Mouse (Mus musculus) thymus, postnatal 36 days (tissue): ENCODE measurements at regions not wholly inside any gene's neighbourhood (a gene's known extent, or its start where the extent isn't known, plus 50 kb on each side); places are given as distances from the start of the nearest gene placed in this dataset.

Experiments used
- DNase-seq, 2 experiments: peaks; one replicate each; pipeline ENCODE4 v3.0.0; 2022; ENCODE audit warnings: mixed read lengths in 2 of 2

GRCm38 (mm10) chr1:183754500-183754899 is 258.6 kb upstream of the Dusp10 start:
- no peak for DNase-seq

- DNase-seq, result no peak
Measured at GRCm38 (mm10) chr1:183756716-183757115, 256.4 kb upstream of the Dusp10 start.

DNA sequence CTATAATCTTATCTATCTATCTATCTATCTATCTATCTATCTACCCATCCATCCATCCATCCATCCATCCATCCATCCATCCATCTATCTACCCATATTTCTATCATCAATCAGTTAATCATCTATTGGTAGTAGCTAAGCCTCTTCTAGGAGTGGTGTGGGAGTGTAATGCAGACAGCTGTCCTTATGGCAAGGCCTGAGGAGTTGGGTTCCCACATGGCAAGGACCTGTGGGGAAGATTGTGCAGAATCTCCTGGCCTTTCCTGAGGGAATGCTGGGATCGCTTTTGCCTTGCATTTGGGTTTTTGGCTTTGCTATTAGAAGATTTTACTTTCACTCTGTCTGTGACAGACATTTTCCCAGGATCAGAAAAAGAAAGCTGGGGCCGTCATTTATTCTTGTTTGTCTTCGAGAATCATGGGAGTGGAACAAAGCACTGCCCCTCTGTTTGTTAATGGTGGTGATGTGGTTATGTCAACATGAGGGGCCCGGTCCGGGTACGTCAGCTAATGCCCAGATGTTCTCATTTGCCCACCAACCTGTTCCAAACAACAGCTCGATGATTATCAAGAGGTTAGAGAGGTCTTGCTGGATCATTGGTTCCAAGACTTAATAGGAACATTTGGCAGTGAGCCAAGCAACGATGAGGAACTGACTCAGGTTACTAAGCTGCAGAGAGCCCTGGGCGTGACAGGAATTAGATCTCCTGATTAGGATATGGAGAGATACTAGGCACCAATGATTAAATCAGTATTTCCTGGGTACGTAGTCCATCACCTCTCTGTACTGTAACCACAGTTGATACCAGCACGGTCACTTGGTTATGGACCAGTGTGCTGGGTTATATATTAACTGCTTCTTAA is 249.0 kb upstream of the Dusp10 start:
- no peak for DNase-seq

DNA sequence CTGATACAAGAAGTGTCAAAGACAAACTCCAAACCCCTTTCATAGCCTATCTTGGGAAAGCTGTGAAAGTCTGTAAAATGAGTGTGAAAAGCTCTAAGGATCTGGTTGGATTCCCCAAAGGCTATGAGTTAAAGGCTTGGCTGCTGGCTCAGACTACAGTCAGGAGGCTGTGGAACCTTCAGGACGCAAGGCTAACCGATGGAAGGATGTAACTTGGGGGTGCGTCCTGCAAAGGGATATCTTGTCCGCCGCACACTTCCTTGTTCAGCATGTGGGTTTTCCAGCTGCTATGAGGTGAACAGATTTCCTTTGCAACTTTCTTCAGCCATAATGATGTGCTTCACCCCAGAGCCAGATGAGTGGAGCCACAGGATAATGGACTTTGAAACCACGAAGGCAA is 240.3 kb upstream of the Dusp10 start:
- no peak for DNase-seq

DNA sequence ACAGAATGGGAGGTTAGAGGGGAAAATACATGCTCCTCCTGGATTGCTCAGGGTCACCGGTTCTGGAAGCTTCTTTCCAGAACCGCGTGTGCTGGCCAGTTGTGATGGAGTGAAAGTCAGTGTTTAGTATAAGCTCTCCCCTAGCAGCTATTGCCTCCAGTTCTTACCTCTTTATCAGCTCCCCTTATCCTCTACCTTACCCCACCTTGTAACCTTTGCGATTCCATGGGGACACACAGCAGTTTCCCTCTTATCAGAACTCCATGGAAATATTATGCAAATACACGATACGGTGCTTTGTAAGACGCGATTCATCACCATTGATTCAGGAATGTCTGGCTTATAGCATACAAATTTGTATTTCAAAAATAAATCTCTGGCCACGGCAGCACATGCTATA is 232.9 kb upstream of the Dusp10 start:
- DNase-seq, result no peak

- no peak for DNase-seq
Measured at GRCm38 (mm10) chr1:183780779-183781178, 232.3 kb upstream of the Dusp10 start.

DNA sequence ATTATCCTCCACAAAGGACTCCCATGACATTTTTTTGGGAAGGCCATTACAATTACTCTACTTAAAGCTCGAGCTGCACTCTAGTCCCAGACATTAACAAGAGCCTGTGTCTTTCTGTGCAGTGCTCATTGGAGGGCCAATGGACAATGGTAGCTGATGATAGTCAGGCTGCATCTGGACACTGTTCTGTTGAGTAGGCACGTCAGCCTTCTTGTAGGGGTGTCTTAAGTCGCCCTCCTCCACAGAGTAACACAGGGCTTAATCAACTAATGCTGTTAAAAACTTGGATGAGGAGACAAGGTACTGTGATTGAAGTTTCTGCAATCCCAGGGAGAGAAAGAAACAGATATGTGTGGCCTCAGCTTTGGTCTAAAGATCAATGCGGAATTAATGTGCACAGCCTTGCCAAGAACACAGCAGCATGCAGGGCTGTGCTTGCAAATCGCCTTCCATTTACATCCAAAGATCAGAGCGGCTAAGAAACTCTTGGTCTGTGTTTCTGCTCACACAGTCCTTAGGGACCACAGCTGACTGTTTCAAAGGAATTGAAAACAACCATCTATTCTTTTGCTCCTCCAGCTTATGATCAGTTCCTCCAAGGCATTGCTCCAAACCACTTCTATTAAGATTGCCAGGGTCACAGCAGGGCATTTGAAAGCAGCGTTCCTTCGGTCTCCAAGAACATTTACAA is 229.5 kb upstream of the Dusp10 start:
- no peak for DNase-seq

DNA sequence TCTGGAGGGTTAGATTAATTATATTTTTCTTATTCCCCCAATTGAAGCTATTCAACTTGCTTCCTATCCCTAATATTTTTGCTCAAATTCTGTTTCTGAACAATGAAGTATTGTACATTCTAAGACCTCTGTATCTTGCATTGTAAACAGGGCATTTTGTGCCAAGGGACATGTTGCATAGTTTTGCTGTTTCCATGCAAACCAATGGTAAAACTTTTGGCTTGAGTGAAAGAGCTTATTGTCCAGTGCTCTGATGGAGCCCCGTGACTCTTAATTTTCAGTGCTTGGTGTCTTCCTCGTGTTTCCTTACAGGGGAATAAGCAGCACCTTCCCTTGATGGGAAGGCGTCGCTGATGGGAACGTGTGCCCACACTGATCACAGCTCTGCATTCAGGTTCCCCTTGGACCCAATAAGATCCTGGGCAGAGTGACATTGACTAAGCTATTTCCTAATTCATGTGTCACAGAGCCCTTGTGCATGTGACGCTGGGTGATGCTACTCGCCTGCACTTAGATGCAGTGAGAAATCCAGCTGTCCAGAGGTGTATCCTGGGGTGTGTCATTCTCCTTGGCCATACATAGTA is 220.8 kb upstream of the Dusp10 start:
- no peak for DNase-seq

DNA sequence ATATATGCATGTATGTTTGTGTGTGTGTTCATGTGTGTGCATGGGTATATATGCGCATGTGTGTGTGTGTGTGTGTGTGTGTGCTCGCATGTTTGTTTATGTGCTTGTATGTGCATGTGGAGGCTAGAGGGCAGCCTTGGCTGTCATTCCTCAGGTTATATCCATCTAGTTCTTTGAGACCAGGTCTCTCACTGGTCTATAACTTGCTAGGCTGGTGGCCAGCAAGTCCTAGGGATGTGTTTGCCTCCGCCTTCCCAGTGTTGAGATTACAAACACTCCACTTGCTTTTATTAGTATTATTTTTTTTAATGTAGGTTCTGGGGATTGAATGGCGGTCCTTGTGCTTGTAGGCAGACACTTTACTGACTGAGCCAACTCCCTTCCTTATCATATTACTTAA is 219.8 kb upstream of the Dusp10 start:
- no peak for DNase-seq

- DNase-seq, result no peak
Measured at GRCm38 (mm10) chr1:183793913-183794445, 219.1 kb upstream of the Dusp10 start.

GRCm38 (mm10) chr1:183802351-183802750 is 210.8 kb upstream of the Dusp10 start:
- no peak for DNase-seq

GRCm38 (mm10) chr1:183803357-183803756 is 209.7 kb upstream of the Dusp10 start:
- DNase-seq, result no peak

DNA sequence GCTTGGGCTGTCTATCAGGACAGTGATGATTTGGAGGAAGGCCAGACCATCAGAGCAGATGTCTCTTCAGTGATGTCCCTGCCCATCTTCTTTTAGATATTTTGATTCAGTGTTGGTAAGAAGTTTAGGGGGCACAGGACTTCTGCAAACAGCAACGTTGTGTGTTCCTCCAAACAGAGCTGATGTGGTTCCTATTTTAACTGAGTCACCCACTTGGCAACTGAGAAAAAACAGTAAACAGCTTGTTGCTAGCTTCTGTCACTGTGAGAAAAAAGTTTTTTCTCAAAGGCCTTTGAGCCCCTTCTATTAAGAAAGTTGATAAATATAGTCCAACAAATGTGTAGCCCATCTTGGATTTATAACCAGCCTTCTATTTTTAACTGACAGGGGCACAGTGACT is 209.3 kb upstream of the Dusp10 start:
- no peak for DNase-seq

DNA sequence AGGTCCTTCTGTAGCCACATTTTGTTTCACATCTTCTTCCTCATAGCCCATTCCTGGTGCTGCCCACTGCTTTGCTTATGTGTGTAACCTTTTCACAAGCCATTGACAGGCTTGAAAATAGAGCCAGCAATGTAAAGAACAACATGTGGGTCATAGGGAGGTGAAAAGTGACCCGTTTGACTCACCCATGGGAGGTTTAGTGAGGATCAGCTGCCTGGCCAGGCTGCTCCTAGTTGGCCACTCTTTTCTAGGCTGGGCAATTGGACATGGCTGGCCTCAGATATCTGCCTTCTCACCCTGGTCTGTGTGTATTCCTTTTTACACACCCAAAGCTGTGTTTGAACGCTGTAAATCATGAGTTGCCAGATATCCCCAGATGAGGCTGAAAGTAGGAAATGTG is 208.8 kb upstream of the Dusp10 start:
- no peak for DNase-seq

- DNase-seq, result no peak
Measured at GRCm38 (mm10) chr1:183806864-183807730, 206.0 kb upstream of the Dusp10 start.

GRCm38 (mm10) chr1:183808168-183808567 is 204.9 kb upstream of the Dusp10 start:
- no peak for DNase-seq

- DNase-seq, result no peak
Measured at GRCm38 (mm10) chr1:183820555-183820954, 192.5 kb upstream of the Dusp10 start.

- no peak for DNase-seq
Measured at GRCm38 (mm10) chr1:183826300-183826699, 186.8 kb upstream of the Dusp10 start.

DNA sequence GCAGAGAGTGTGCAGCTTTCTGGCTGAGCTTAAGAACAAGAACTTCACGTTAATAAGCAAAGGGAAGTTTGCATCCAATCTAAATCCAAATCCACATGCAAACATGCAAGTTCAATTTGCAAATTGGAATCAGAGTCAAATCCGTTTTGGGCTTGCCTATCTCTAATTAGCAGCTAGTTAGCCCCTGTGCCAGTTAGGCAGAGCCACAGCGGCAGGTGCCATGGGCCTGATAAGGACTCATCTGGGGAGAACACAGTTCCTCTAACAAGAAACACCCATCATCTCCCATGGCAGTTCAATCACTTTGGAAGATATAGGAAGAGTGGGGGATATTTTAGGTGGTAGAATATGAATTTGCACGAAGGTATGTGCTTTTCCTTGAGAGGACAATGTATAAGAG is 168.0 kb upstream of the Dusp10 start:
- DNase-seq, result no peak

DNA sequence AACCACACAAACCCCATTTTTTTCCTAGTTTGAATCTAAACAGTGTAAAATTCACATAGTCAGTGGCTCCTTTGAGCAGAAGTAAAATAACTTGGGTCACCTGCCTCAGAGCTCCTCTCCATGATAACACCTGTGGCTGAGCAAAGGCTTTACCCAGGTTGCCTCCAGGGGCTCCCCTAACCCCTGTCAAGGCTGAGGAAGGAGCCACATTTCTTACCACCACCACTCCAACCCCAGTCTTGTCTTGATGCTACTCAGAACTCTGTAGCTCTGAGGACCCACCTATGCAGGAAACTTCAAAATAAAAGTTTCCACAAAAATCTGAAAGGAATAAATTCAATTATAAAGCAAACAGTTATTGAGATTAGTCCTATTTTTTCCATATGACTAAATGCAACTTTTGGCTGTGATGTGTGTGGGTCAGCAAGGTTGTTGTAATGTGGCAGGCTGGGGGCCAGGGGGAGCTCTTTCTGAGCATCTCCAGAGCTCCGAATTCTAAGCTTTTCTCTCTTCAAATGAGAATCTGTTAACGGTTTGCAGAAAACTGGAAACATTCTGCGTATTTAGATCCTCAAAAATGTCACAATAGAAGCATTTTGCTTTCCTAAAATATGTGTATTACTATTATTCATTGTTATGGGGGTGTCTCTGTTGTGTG is 159.0 kb upstream of the Dusp10 start:
- peak; percentile 51 to 52 for DNase-seq

- DNase-seq, result no peak
Measured at GRCm38 (mm10) chr1:183865111-183865510, 148.0 kb upstream of the Dusp10 start.

- DNase-seq, result no peak
Measured at GRCm38 (mm10) chr1:183865586-183865985, 147.5 kb upstream of the Dusp10 start.
